Mouse (Mus musculus): ENCODE data around the gene Socs4.

Socs4 gene

GRCm38 (mm10) chr14:47276637-47277393 lies at the start of gene Socs4, which contains the start of gene Wdhd1:
TSS of gene Socs4 (plus strand) at chr14:47276931.
TSS of gene Wdhd1 (minus strand) at chr14:47276857.
- ATAC-seq (ENCODE audit: insufficient number of reproducible peaks, low FRiP score, low TSS enrichment): peak; percentile 97

GRCm38 (mm10) chr14:47229796-47230376 lies 46.8 kb upstream of the Socs4 start:
- ATAC-seq (ENCODE audit: insufficient number of reproducible peaks, low FRiP score, low TSS enrichment): no peak

GRCm38 (mm10) chr14:47233602-47234001 lies 43.1 kb upstream of the Socs4 start:
- ATAC-seq (ENCODE audit: insufficient number of reproducible peaks, low FRiP score, low TSS enrichment): no peak

GRCm38 (mm10) chr14:47234032-47234431 lies 42.7 kb upstream of the Socs4 start:
- no peak for ATAC-seq (ENCODE audit: insufficient number of reproducible peaks, low FRiP score, low TSS enrichment)

GRCm38 (mm10) chr14:47234526-47235250 lies 42.0 kb upstream of the Socs4 start:
- ATAC-seq (ENCODE audit: insufficient number of reproducible peaks, low FRiP score, low TSS enrichment): no peak

GRCm38 (mm10) chr14:47236491-47236890 lies 40.2 kb upstream of the Socs4 start:
- no peak for ATAC-seq (ENCODE audit: insufficient number of reproducible peaks, low FRiP score, low TSS enrichment)

GRCm38 (mm10) chr14:47237286-47237685 lies 39.4 kb upstream of the Socs4 start:
- ATAC-seq (ENCODE audit: insufficient number of reproducible peaks, low FRiP score, low TSS enrichment): no peak

GRCm38 (mm10) chr14:47240600-47240999 lies 36.1 kb upstream of the Socs4 start:
- ATAC-seq (ENCODE audit: insufficient number of reproducible peaks, low FRiP score, low TSS enrichment): no peak

- no peak for ATAC-seq (ENCODE audit: insufficient number of reproducible peaks, low FRiP score, low TSS enrichment)
These were observed 35.7 kb upstream of the Socs4 start for GRCm38 (mm10) chr14:47241046-47241445.

GRCm38 (mm10) chr14:47242753-47243152 lies 34.0 kb upstream of the Socs4 start:
- no peak for ATAC-seq (ENCODE audit: insufficient number of reproducible peaks, low FRiP score, low TSS enrichment)

- ATAC-seq (ENCODE audit: insufficient number of reproducible peaks, low FRiP score, low TSS enrichment): no peak
These were observed 26.9 kb upstream of the Socs4 start for GRCm38 (mm10) chr14:47249839-47250238.

- no peak for ATAC-seq (ENCODE audit: insufficient number of reproducible peaks, low FRiP score, low TSS enrichment)
These were observed 11.9 kb upstream of the Socs4 start for GRCm38 (mm10) chr14:47264866-47265265.

GRCm38 (mm10) chr14:47265829-47266228 lies 10.9 kb upstream of the Socs4 start:
- ATAC-seq (ENCODE audit: insufficient number of reproducible peaks, low FRiP score, low TSS enrichment): no peak

GRCm38 (mm10) chr14:47269056-47269455 lies 7.7 kb upstream of the Socs4 start:
- no peak for ATAC-seq (ENCODE audit: insufficient number of reproducible peaks, low FRiP score, low TSS enrichment)

- ATAC-seq (ENCODE audit: insufficient number of reproducible peaks, low FRiP score, low TSS enrichment): no peak
These were observed 7.0 kb upstream of the Socs4 start for GRCm38 (mm10) chr14:47269706-47270105.

GRCm38 (mm10) chr14:47273751-47274150 lies 3.0 kb upstream of the Socs4 start:
- ATAC-seq (ENCODE audit: insufficient number of reproducible peaks, low FRiP score, low TSS enrichment): no peak

- no peak for ATAC-seq (ENCODE audit: insufficient number of reproducible peaks, low FRiP score, low TSS enrichment)
These were observed 1.3 kb upstream of the Socs4 start for GRCm38 (mm10) chr14:47275417-47275816.

- peak; percentile 23; the same call in 1 of the 2 replicates for ATAC-seq (ENCODE audit: insufficient number of reproducible peaks, low FRiP score, low TSS enrichment)
These were observed 611 bp upstream of the Socs4 start for GRCm38 (mm10) chr14:47276036-47276603.

GRCm38 (mm10) chr14:47279058-47279457 lies 2.3 kb downstream of the Socs4 start:
- no peak for ATAC-seq (ENCODE audit: insufficient number of reproducible peaks, low FRiP score, low TSS enrichment)

GRCm38 (mm10) chr14:47281535-47281934 lies 4.8 kb downstream of the Socs4 start:
- ATAC-seq (ENCODE audit: insufficient number of reproducible peaks, low FRiP score, low TSS enrichment): no peak

GRCm38 (mm10) chr14:47283568-47283967 lies 6.8 kb downstream of the Socs4 start:
- no peak for ATAC-seq (ENCODE audit: insufficient number of reproducible peaks, low FRiP score, low TSS enrichment)

Measured in cerebellum, adult (tissue).